ENCODE assay signal across 9 mouse cellular contexts in genomic region chr15:82138565-82138964, GRCm38 (mm10). TPM values are rescaled to one million over a fixed set of nuclear protein-coding genes. Genes with fewer than 3 reads are reported as not detected.
DNase-seq lines count a peak whose midpoint lies in the region; ATAC-seq and TF ChIP-seq lines count a peak whose summit lies in the region.
"Had no signal": no experiment of that assay in that cellular context is flagged by ENCODE, and none has a peak within 500 bp of the region (broad histone marks: within the 10 kb centered on the region; RNA-seq: fewer than 3 reads in every experiment).

No protein-coding gene starts in this region.

- no peaks in the 10 kb centered on the region for H3K4me1 ChIP-seq in kidney, postnatal 0 days (replicated peaks; ENCODE audit: insufficient read depth, low read length)
- H3K4me1 ChIP-seq in liver, embryonic 14.5 days (replicated peaks; ENCODE audit: control insufficient read depth in 2 of 2, insufficient read depth in 2 of 2, low read length in 1 of 2), result no peaks in the 10 kb centered on the region
- no peaks in the 10 kb centered on the region for H3K4me1 ChIP-seq in neural tube, embryonic 14.5 days (ENCODE audit: control insufficient read depth, insufficient read depth, low read length)

- H3K36me3 ChIP-seq in C2C12 (ENCODE audit: control insufficient read depth, insufficient read depth), result peaks cover 11% of the 10 kb centered on the region
- H3K36me3 ChIP-seq in kidney, postnatal 0 days (ENCODE audit: insufficient read depth, low read length), result 0 out of 2 replicates have a peak, but pooled peaks cover 4% of the 10 kb centered on the region
- no peaks in the 10 kb centered on the region for H3K36me3 ChIP-seq in liver, embryonic 14.5 days (replicated peaks; ENCODE audit: control insufficient read depth, insufficient read depth, low read depth)
- H3K36me3 ChIP-seq in neural tube, embryonic 14.5 days (ENCODE audit: control insufficient read depth, insufficient read depth, low read length), result no peaks in the 10 kb centered on the region

- H3K79me3 ChIP-seq in C2C12 (ENCODE audit: low read depth), result no peaks in the 10 kb centered on the region

- no peaks in the 10 kb centered on the region for H3K79me2 ChIP-seq in C2C12 (ENCODE audit: control insufficient read depth, insufficient read depth)

- H3K9me3 ChIP-seq in kidney, postnatal 0 days (replicated peaks; ENCODE audit: low read length), result no peaks in the 10 kb centered on the region
- no peaks in the 10 kb centered on the region for H3K9me3 ChIP-seq in liver, embryonic 14.5 days (ENCODE audit: control insufficient read depth, low read length)
- H3K9me3 ChIP-seq in neural tube, embryonic 14.5 days (ENCODE audit: control insufficient read depth, low read length), result no peaks in the 10 kb centered on the region

- no peak overlapping the region for H3K4me2 ChIP-seq in kidney, postnatal 0 days (ENCODE audit: low read length)
- no peak overlapping the region for H3K4me2 ChIP-seq in liver, embryonic 14.5 days (ENCODE audit: low read depth)
- no peak overlapping the region for H3K4me2 ChIP-seq in neural tube, embryonic 14.5 days (ENCODE audit: low read depth, low read length)

- no peak overlapping the region for H3K4me3 ChIP-seq in C2C12 (ENCODE audit: insufficient read depth, poor library complexity, severe bottlenecking)
- no peak overlapping the region for H3K4me3 ChIP-seq in kidney, postnatal 0 days (replicated peaks; ENCODE audit: low read depth, low read length)
- no peak overlapping the region for H3K4me3 ChIP-seq in liver, embryonic 14.5 days (ENCODE audit: insufficient read depth in 1 of 2, low read depth in 2 of 2, low read length in 2 of 2)
- no peak overlapping the region for H3K4me3 ChIP-seq in neural tube, embryonic 14.5 days (ENCODE audit: low read depth, low read length)
- H3K4me3 ChIP-seq: myocyte had no signal

- 46% methylated on average over 4 of the region's 4 CpGs for WGBS in kidney, postnatal 0 days
- WGBS in liver, embryonic 14.5 days (ENCODE audit: insufficient replicate concordance), result 37% methylated on average over 4 of the region's 4 CpGs
- WGBS in neural tube, embryonic 14.5 days, result 58% methylated on average over 4 of the region's 4 CpGs

- no peak overlapping the region for H3K27ac ChIP-seq in kidney, postnatal 0 days
- no peak overlapping the region for H3K27ac ChIP-seq in liver, embryonic 14.5 days
- no peak overlapping the region for H3K27ac ChIP-seq in neural tube, embryonic 14.5 days (ENCODE audit: low read depth, low read length)

- peak; percentile 67 for TF ChIP-seq CTCF in C2C12 (IDR thresholded peaks at IDR 0.05; ENCODE audit: control insufficient read depth, insufficient read depth, insufficient read length)
- TF ChIP-seq CTCF in kidney, postnatal 0 days (IDR thresholded peaks at IDR 0.05; ENCODE audit: low read depth), result peak; percentile 87
- TF ChIP-seq CTCF in liver, embryonic 14.5 days (IDR thresholded peaks at IDR 0.05; ENCODE audit: low read depth), result peak; percentile 94

- no peak overlapping the region for H3ac ChIP-seq in C2C12 (ENCODE audit: control insufficient read depth, insufficient read length, low read depth)

- no peak overlapping the region for H3K9ac ChIP-seq in kidney, postnatal 0 days (ENCODE audit: low read depth, low read length)
- H3K9ac ChIP-seq in liver, embryonic 14.5 days (replicated peaks), result no peak overlapping the region
- no peak overlapping the region for H3K9ac ChIP-seq in neural tube, embryonic 14.5 days (replicated peaks; ENCODE audit: low read depth, low read length)

- peak; percentile 64; the same call in 1 of the 2 replicates for ATAC-seq in kidney, postnatal 0 days (replicated peaks; ENCODE audit: low FRiP score, low read depth)
- peak; percentile 53; the same call in 1 of the 2 replicates for ATAC-seq in liver, embryonic 14.5 days (ENCODE audit: insufficient read depth)
- ATAC-seq in neural tube, embryonic 14.5 days (ENCODE audit: low read depth), result peak; percentile 38; the same call in 1 of the 2 replicates

- no peaks in the 10 kb centered on the region for H3K27me3 ChIP-seq in C2C12 (ENCODE audit: control insufficient read depth, insufficient read depth, insufficient read length)
- no peaks in the 10 kb centered on the region for H3K27me3 ChIP-seq in kidney, postnatal 0 days (ENCODE audit: insufficient read depth, low read length)
- H3K27me3 ChIP-seq in liver, embryonic 14.5 days (ENCODE audit: control insufficient read depth, insufficient read depth, low read length), result no peaks in the 10 kb centered on the region
- no peaks in the 10 kb centered on the region for H3K27me3 ChIP-seq in neural tube, embryonic 14.5 days (ENCODE audit: control insufficient read depth, insufficient read depth, low read length)

- peak; percentile 21 for DNase-seq in Muller cell, postnatal 12 days (ENCODE audit: inconsistent ontology term)
- DNase-seq in cerebellum, adult 9-11 months, result peak; percentile 69
- DNase-seq in gastrocnemius, adult 18-20 months (ENCODE audit: low spot score), result peak; percentile 72
- DNase-seq in kidney, postnatal 0 days (ENCODE audit: low spot score), result peak; percentile 82
- DNase-seq in liver, embryonic 14.5 days (ENCODE audit: low read depth in 3 of 3, low spot score in 3 of 3), result peak in 1 of 3 experiments; percentile 61
- peak; percentile 53 to 59 for DNase-seq in thymus, postnatal 36 days

- TF ChIP-seq EP300 in liver, embryonic 14.5 days (IDR thresholded peaks at IDR 0.05; ENCODE audit: low read depth), result no peak

TF ChIP-seq in C2C12, 6 proteins besides CTCF, POLR2A, EP300 and RAD21:
- TF ChIP-seq MAX (IDR thresholded peaks at IDR 0.05) (no peak), CEBPB (IDR thresholded peaks at IDR 0.05; ENCODE audit: low read depth) (no peak), FOSL1 (IDR thresholded peaks at IDR 0.05; ENCODE audit: insufficient read depth, low read length, poor library complexity, severe bottlenecking) (no peak), MYOG (IDR thresholded peaks at IDR 0.05; ENCODE audit: control insufficient read depth, extremely low read depth, insufficient read length) (no peak), MYOD1 (IDR thresholded peaks at IDR 0.05; ENCODE audit: control insufficient read depth, insufficient read length, low read depth) (no peak)

RNA-seq across cellular contexts. Expression of gene Srebf2, which starts 8.4 kb away (rescaled TPM):
- polyA plus RNA-seq in C2C12 (2012; fragmentation: generic; extraction: Trizol), result 180 TPM
- 10 to 100 TPM in 1 of 2 experiments, 1 to 10 TPM in 1; 9.9 to 12.9 TPM for total RNA-seq in gastrocnemius, adult 18-20 months (2021)
- polyA plus RNA-seq in kidney, postnatal 0 days (2015; fragmentation: Nextera tagmentation; extraction: Ambion mirVana), result 89.0 and 98.5 TPM in 2 replicates
- 29.3 and 37.1 TPM in 2 replicates for polyA plus RNA-seq in liver, embryonic 14.5 days (2012; rRNA removed)
- 30.8 and 35.2 TPM in 2 replicates for polyA plus RNA-seq in liver, embryonic 14.5 days (2014; fragmentation: Nextera tagmentation; extraction: Ambion mirVana)
- polyA plus RNA-seq in neural tube, embryonic 14.5 days (2014; fragmentation: Nextera tagmentation; extraction: Ambion mirVana), result 141 and 164 TPM in 2 replicates

RNA-seq across cellular contexts. Expression of gene Ccdc134, which starts 10.8 kb away (rescaled TPM):
- polyA plus RNA-seq in C2C12 (2012; fragmentation: generic; extraction: Trizol), result 20.2 TPM
- 10 to 100 TPM in 1 of 2 experiments, 1 to 10 TPM in 1; 8.8 to 10.1 TPM for total RNA-seq in gastrocnemius, adult 18-20 months (2021)
- 10.7 and 11.9 TPM in 2 replicates for polyA plus RNA-seq in kidney, postnatal 0 days (2015; fragmentation: Nextera tagmentation; extraction: Ambion mirVana)
- polyA plus RNA-seq in liver, embryonic 14.5 days (2012; rRNA removed), result 5.9 and 7.2 TPM in 2 replicates
- 5.5 and 6.6 TPM in 2 replicates for polyA plus RNA-seq in liver, embryonic 14.5 days (2014; fragmentation: Nextera tagmentation; extraction: Ambion mirVana)
- polyA plus RNA-seq in neural tube, embryonic 14.5 days (2014; fragmentation: Nextera tagmentation; extraction: Ambion mirVana), result 12.7 and 12.8 TPM in 2 replicates
